Mouse (Mus musculus): ENCODE measurements around the gene Dglucy.

The Dglucy gene

DNA sequence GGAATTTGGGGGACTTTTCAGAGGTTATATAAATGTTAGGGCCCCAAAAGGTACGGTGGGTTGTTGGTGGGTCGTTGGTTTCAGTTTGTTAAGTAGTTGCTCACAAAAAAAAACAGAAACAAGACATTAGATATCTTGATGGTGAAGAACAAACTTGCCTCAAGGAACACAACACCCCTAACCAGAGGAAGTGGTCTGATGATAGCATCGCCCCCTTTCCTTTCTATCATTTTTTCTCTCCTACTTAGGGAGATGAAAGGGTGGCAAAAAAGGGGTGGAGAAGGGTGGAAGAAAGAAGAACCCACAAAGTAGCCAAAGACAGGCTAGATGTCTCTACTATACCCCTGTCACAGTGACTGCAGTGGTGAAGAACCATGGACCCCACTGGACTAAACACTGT lies 111.7 kb downstream of the Dglucy start:
- ChIA-PET POLR2A (interaction anchor here in 1 of 4 experiments (1.5 kb wide), 1 partner anchor 11 kb away, joined by 3 read pairs; no protein-coding TSS in a partner anchor), CTCF (no interaction called here)

DNA sequence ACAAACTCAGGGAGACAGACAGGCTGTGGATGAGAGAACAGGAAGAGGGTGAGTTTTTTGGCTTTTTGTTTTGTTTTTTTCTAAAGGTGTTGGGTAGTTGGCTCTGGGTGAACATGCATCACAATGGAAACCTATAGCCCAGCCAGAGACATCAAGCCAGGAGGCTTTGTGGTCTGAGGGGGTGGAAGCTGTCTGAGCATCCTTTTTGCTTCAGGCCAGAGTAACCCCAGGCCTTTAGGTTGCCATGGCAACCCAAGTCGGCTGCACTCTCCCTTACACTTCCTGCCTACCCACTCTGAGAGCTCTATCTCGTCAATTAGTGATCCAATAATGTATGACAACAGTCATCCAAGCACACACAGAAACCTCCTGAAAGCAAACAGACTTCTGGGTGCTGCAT lies 116.6 kb downstream of the Dglucy start:
- CTCF ChIA-PET: no interaction called here
- POLR2A ChIA-PET: interaction anchor here in 1 of 4 experiments (0.5 kb wide), 1 partner anchor 9 kb away, joined by 3 read pairs; no protein-coding TSS in a partner anchor

DNA sequence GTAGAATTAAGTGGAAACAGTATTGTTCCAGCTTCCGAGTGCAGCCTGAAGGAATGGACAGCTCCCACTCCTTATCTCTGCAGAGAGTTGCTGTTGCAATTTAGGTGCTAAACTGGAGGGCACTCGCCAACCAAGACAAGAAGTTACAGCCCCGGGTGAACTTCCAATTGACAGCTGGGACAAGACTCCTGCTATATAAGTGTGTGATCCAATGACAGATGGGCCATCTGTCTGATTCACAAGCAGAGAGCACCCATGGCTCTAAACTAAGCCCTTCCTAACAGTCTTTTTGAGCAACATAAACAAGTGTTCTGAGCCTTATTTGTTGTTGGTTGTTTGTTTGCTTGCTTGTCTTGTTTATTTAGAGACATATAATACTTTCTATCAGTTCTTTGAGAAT lies 117.8 kb downstream of the Dglucy start:
- ChIA-PET POLR2A (no interaction called here), CTCF (no interaction called here)

DNA sequence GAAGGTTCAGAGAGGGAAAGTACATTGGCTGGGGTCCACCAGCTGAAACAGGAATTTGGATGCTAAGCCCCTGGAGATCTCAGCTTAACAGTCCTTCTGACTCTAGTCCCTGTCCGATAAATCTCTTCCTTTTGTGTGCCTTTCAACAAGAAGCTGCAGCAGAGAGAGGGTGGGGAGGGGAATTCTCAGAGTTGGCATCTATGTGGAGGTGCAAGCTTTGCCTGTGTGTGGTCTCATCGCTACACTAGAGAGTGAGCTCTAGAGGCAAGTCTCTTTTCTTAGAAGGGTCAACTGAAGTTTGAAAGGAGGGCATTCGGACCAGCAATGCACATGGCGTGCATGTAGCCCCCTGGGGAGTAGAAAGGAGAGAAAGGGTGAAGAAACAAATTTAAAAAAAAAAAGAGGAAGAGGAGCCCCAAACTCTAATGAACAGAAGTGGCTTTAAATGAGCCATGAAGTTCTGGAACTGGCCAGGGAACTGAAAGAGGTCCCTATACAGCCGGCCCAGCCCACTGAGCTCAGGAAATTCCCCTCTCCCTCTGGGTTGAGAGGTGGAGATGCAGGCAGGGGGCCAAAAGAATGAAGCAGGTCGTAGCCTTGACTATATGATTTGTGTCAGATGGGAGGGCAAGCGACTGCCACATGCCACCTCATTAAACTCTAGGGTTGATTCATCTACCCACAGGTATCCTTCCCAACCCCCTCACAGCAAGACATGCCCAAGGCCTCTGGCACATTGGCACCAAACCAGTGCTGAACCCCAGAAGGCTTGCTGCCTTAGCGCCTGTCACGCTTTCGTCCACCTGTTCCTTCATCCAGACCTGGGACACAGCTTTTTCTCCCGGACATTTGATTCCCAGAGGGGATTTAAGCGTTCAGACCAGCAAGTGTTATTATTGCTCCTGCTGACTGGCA lies 119.1 kb downstream of the Dglucy start:
- ChIA-PET POLR2A (interaction anchor here in 3 of 4 experiments (0.8 to 1.6 kb wide), 4 partner anchors 10 to 15 kb away, joined by 3 to 4 read pairs (median 3); partner anchors contain the start of gene Gpr68 (in 2 of the 3)), CTCF (interaction anchor here in 1 of 4 experiments (2.8 kb wide), 1 partner anchor 49 kb away, joined by 8 read pairs; no protein-coding TSS in a partner anchor)

DNA sequence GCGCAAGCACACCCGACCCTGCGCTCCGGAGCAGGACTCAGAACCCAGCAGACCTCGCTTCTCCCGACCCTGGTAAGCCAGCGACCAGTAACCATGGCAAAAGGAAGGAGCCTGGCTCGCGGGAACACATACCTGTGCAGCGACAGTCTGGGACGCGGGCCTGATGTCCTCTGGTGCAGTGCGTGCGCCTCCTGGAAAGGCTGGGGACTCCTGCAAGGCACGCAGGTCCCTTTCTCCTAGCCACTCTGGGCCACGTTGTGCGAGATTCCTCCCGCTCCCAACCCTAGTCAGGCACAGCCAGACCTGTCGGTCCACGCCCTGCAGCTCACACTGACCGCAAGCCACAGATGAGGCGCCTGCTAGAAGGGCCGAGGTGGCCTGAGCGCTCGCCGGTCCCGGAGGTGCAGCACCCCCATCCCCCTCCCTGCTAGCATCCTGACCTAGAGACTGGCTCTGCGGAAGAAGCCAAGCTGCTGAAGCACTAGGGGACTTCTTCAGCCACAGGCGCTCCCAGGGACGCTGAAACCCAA lies 120.3 kb downstream of the Dglucy start:
- CTCF ChIA-PET: interaction anchor here in 2 of 4 experiments (0.9 to 2.8 kb wide), 2 partner anchors 11 to 50 kb away, joined by 3 to 8 read pairs; no protein-coding TSS in a partner anchor
- POLR2A ChIA-PET: interaction anchor here in 3 of 4 experiments (0.6 to 1.4 kb wide), 6 partner anchors 11 to 757 kb away, joined by 3 to 4 read pairs (median 4); no protein-coding TSS in a partner anchor

DNA sequence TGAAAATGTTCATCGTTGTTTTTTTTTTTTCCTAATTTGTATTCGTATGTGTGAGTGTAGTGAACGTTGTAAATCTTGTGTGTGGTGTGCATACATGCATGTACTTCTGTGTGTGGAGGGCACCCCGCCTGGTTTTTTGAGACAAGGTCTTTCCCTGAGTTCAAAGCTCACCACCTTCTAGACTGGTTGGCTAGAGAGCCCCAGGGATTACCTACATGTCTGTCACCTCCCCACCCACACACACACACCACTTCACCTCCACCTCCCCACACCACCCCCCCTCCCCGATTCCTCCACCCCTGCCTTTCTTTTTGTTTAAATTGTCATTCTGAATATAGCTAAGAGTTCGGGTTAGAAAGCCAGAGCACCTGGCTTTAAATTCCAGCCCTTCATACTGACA lies 122.0 kb downstream of the Dglucy start:
- CTCF ChIA-PET: interaction anchor here in 3 of 4 experiments (0.5 to 1.7 kb wide), 6 partner anchors 26 to 128 kb away, joined by 3 to 7 read pairs (median 4); no protein-coding TSS in a partner anchor

DNA sequence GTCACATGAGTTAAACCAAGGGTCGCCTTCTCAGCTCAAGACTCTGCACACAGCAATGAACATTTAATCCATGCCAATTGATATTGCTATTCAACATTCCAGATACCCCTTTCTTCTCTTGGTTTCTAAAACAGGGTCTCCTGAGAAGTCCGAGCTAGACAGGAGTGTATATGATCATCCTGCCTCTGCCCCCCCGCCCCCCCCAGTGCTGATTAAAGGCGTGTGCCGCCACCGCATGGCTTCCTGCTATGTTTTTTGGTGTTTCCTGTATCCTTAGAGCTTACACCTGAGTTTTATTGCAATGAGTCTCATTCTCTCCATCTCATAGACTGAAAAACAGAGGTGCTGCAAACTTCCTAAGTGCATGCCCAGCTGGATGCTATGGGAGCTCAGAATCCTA lies 122.5 kb downstream of the Dglucy start:
- ChIA-PET CTCF (interaction anchor here in 3 of 4 experiments (0.6 to 1.7 kb wide), 6 partner anchors 10 to 60 kb away, joined by 3 to 5 read pairs (median 4); no protein-coding TSS in a partner anchor), POLR2A (interaction anchor here in 3 of 4 experiments (0.6 to 1.9 kb wide), 11 partner anchors 9 to 1119 kb away, joined by 3 to 4 read pairs (median 3); partner anchors contain the start of gene Cpsf2 (in 1 of the 3))

More for the DNA sequence above, 122.0 kb downstream of the Dglucy start:
- POLR2A ChIA-PET: interaction anchor here in 3 of 4 experiments (0.6 to 1.3 kb wide), 8 partner anchors 10 to 1119 kb away, joined by 3 to 4 read pairs (median 3); partner anchors contain the start of gene Cpsf2 (in 1 of the 3)

DNA sequence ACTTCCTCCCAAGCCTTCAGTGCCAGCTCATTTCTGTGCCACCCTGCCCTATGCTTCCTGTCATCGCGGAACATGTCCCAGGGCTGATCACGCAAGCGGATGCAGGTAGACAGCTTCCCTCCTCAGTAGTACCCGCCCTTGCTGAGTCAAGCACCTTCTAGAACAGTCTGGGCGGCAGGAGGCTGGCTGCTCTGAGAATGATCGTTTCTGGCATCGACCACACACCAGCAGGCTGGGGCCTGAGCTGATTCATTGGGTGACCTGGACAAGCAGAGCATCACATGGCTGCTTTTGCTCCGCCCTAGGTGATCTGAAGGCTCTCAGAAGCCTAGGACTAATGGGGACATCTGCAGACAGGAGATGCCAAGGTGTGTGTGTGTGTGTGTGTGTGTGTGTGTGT lies 124.9 kb downstream of the Dglucy start:
- ChIA-PET CTCF (interaction anchor here in 3 of 4 experiments (0.6 to 0.8 kb wide), 3 partner anchors 54 to 162 kb away, joined by 3 to 12 read pairs (median 4); no protein-coding TSS in a partner anchor), POLR2A (interaction anchor here in 1 of 4 experiments (1.7 kb wide), 1 partner anchor 28 kb away, joined by 3 read pairs; no protein-coding TSS in a partner anchor)

DNA sequence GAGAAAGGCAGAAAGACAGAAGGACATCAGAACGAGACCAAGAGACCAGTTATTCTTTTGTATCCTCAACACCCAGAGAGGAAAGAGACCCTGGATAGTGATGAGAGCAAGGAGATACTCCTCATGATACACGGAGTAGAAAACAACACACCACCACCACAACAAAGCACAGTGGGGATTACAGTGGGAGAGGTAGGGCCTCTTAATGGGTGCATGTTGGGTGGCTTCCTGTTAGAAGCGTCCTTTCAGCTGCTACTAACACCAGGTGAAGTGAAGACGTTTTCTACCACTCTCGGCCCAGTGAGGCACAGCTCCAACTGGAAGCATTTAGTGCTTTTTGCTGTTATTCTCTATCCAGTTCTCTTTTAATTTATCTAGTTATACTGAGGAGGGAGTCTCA lies 128.0 kb downstream of the Dglucy start:
- CTCF ChIA-PET: interaction anchor here in 1 of 4 experiments (2.0 kb wide), 1 partner anchor 45 kb away, joined by 8 read pairs; no protein-coding TSS in a partner anchor
- POLR2A ChIA-PET: interaction anchor here in 2 of 4 experiments (1.0 to 3.2 kb wide), 6 partner anchors 12 to 57 kb away, joined by 3 to 11 read pairs (median 8); no protein-coding TSS in a partner anchor

DNA sequence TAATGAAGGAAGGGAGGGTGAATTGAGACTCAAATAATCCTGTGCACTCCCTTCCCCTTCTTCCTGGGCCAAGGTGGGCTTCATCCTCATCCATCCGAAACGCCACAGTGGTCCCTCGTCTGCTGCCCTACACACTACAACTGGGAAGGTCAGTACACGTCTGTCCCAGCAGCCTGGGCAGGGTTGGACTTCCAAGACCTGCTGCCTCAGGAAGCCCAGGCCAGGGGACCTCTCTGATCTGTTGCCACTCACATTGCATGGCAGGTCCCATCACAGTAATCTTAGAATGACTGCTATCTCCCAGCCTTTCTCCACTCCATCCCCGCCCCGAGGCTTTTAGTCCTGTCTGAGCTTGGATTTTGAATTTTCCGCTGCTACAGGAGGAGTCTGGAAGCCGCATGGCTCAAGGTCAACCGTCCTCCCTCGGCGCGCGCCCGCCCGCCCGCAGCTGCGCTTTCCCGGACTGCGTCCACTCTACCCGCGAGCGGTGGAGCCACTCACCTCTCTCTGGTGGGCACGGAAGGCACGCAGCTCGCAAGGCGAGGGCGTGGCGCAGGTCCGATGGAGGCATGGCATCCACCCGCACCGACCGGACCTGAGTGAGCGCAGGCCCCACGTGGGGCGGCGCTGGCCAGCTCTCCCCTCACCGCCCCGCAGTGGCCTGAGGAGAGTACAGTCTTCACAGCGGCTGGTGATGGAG lies 128.9 kb downstream of the Dglucy start, which contains the start of gene Gpr68:
Gpr68 (minus strand) TSS at position 601 of the 700 bp plus-strand sequence.
- ChIA-PET CTCF (interaction anchor here (0.5 to 2.7 kb wide), 11 partner anchors 15 to 129 kb away, joined by 3 to 9 read pairs (median 3); no protein-coding TSS in a partner anchor), POLR2A (interaction anchor here (0.5 to 3.2 kb wide), 21 partner anchors 9 to 1990 kb away, joined by 3 to 13 read pairs (median 4); no protein-coding TSS in a partner anchor)

DNA sequence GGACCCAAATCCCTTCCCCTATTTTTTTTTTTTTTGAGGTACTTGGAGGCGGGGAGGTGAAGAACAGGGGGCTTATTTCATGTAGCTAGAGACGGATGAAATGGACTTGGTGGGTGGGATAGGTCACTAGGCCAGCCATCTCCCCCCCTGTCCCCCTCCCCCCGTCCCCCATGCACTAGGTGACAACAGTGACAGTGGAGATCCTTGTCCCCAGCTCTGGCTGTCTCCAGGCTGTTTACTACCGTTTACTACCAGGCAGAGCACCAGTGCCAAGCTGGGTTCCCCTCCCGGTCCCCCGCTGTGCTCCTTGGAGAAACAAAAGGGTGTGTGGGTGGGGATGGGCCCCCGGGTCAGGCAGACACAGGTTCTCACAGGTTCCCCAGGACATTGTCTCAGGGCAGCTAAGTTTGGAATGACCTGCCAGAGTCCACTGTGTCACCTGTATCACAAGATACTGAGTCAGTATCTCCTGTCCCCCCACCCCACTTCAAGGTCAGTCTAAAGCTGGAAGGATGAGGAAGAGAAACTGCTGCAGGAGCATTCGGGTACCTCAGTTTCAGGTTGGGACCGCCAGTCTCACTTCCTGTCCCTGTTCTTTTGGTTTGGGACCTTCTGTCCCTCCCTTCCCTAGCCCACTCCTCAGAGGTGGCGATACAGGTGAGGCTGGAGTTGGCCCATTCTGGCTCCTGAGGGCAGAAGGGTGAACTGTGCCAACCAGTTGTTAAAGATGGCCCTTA lies 129.6 kb downstream of the Dglucy start:
- POLR2A ChIA-PET: interaction anchor here (0.6 to 3.2 kb wide), 24 partner anchors 10 to 301 kb away, joined by 3 to 13 read pairs (median 4); no protein-coding TSS in a partner anchor
- CTCF ChIA-PET: interaction anchor here (0.5 to 2.7 kb wide), 10 partner anchors 14 to 121 kb away, joined by 3 to 8 read pairs (median 3); no protein-coding TSS in a partner anchor

DNA sequence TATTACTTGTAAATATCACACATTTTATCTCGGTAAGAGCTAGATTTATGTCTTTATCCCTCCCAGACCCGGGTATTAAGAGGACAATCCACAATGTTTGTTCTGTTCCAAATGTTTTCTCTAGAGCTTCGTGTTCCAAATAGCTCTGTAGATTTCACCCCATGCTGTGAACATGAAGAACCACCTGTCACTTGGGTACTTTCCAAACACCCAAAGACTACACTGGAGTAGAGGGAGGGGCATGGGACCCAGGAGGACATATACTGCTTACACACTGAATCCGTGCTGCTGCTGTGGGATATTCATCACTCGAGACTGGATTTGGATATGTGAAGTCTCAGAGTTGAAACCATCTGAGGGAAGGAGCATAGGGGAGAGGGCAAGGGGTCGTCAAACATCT lies 130.9 kb downstream of the Dglucy start:
- CTCF ChIA-PET: interaction anchor here in 1 of 4 experiments (1.3 to 2.7 kb wide), 3 partner anchors 11 to 60 kb away, joined by 3 to 7 read pairs (median 4); no protein-coding TSS in a partner anchor
- POLR2A ChIA-PET: interaction anchor here in 3 of 4 experiments (0.5 to 3.2 kb wide), 9 partner anchors 12 to 179 kb away, joined by 3 to 10 read pairs (median 3); no protein-coding TSS in a partner anchor

DNA sequence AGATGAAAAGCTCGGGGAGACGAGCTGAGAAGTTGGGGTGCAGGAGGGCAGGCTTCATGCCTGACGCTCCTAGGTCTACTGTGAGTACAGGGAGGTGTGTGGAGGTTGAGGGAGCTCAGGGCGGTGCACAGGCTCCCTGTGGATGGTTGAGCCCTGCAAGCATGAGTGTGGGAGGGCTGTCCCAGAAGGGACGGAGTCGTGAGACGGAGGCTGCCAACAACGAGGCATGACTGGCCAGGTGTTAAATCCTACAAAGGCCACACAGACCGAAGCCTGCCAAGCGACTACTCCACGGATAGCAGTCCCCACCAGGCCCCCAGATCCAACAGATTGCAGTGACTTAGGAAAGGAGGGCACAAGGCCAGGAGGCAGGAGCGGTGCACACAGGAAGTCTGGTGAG lies 131.9 kb downstream of the Dglucy start:
- ChIA-PET CTCF (interaction anchor here in 3 of 4 experiments (0.5 to 1.6 kb wide), 5 partner anchors 12 to 779 kb away, joined by 3 to 4 read pairs (median 3); no protein-coding TSS in a partner anchor), POLR2A (interaction anchor here (0.5 to 1.6 kb wide), 10 partner anchors 10 to 114 kb away, joined by 3 to 6 read pairs (median 3); no protein-coding TSS in a partner anchor)

DNA sequence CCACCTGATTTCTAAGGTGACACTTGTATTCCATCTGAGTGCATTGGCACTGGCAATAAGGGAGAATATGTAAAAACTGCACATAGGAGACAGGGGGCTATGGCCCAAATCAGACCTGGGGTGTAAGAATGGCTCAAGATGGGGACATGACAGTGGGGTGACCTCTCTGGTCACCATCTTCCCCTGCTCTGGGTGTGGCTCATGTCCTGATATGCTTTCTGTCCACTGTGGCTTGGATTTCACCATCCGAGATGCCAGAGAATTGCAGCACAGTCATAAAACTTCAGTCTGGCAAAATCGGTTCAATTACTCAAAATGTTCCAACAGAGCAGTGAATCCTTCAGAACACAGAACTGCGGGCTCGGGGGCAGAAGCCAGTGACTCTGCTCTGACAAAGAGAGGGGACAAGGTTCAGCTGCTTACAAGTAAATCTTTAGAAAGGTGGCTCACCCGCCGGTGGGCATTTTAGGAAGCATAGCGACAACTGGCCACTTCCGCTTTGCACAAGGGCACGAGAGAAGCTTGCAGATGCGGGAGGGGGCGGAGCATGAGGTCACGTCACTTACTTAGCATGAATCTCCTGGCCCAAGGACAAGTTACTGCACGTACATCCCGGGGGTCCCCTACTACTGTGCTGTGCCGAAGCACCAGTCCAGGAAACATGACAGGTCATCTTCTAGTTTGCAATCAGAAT lies 145.9 kb downstream of the Dglucy start:
- CTCF ChIA-PET: interaction anchor here in 2 of 4 experiments (1.1 to 4.7 kb wide), 4 partner anchors 28 to 76 kb away, joined by 3 to 32 read pairs (median 9); no protein-coding TSS in a partner anchor
- POLR2A ChIA-PET: interaction anchor here in 1 of 4 experiments (0.6 kb wide), 1 partner anchor 91 kb away, joined by 3 read pairs; no protein-coding TSS in a partner anchor

DNA sequence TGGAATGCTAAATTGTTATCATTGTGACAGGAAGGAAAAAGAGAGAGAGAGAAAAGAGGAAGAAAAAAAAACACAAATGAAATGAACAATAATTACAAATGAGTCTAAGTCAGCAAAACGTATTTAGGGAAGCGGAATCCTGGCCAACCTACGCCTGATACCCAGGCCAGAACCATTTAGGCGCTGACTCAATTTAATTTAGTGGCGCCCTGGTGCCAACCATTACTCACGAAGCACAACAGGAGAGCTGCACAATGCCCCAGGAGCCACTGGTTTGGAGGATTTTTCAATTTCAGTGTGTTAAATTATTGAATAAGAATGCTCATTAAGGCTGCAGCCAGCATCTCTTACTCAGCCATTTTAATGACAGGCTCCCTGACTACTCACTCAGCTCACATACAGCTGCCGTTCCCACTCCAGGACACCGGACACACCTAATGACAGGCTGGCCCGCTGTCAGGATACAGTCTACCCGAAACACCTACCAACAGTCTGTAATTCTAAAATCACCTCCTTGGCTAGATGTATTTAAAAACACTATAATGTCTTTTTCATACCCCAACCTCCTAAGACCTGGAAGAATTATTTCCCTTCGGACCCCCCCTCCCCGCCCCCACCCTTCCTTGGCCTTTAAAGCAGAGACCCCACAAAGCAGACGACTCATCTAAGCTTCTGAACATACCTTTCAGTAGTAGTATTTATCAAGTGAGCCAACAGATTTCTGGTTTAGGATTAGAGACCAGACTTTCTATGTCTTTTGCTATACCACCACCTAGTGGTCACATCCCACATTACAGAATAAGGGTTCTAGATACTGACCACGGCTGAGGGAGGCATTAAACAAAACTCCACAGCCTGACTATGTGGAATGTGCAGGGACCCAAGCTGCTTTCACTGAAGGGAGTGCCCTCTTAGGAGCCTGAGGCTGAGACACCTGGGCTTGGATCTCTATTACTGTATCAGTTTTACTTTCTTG lies 147.1 kb downstream of the Dglucy start:
- CTCF ChIA-PET: interaction anchor here (0.5 to 4.7 kb wide), 16 partner anchors 10 to 708 kb away, joined by 3 to 32 read pairs (median 6); partner anchors contain the start of genes Ccdc88c (in 1 of the 4) and Gpr68 (in 1 of the 4)
- POLR2A ChIA-PET: interaction anchor here in 3 of 4 experiments (0.6 to 2.7 kb wide), 7 partner anchors 7 to 197 kb away, joined by 3 to 13 read pairs (median 3); no protein-coding TSS in a partner anchor
